Mouse (Mus musculus): ENCODE results near the gene Fndc3b.
A peak's percentile ranks its signal among the peaks of the same experiment; 100 is the strongest.

Fndc3b gene

DNA sequence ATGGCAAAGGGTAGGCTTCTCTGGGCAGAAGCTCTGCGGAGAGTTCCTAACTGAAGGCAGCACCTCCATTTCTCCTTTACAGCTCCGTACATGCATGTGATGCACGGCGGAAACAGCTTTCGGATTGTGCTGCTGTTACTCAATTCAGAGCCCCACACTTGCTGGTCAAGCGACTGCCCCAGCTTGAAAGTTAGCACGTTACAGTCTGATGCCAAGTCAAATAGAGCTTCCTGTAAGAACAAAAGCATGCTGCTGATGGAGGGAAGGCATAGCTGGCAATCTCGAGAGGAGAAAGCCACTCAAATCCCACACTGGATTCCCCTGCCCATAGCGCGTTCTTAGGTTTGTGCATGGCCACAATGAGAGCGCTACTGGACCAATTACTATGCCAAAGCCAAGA, 122.5 kb downstream of the Fndc3b start:
- no peak for DNase-seq

DNA sequence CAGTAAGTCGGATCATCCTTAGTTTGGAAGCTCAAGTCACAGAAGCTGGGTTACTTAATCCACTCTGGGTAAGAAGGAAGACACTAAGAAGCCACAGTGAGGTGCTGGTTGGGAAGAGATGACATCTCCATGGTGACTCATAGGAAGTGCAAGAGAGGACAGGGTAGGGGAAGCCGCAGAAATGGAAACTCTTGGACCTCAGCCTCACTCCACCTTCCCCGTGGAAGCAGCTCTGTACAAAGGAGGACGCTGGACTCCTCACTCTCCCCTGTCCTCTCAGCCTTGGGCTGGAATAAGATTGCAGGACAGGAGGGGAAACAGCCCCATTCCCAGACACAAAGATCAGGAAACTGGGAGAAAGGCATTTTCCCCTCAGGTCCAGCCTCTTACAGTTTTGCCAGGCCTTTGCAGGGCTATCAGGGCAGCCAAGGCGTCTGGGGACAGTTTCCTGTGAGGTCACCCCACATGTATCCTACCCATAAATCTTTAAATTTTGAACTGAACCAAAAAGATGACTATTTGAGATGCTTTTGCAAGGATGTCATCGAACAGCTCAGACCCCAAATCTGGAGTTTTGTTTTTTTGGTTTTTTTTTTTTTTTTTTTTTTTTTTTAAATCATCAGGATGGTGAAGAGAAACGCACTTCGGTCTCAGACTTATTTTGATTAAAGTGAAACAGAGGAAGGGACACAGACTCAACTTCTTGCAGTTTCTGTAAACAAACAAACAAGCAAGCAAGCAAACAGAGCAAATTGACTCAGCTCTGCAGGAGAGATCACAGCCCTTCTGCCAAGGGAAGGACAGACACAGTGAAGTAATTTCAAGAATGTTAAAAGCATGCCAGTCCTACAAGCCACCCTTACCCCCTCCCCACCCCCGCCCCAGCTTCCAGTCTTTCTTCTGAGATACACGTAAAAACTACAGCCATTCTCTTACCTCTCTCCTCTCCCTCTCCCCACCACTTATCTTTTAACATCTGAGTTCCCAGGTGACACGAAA, 126.2 kb downstream of the Fndc3b start:
- DNase-seq = peak; percentile 39

DNA sequence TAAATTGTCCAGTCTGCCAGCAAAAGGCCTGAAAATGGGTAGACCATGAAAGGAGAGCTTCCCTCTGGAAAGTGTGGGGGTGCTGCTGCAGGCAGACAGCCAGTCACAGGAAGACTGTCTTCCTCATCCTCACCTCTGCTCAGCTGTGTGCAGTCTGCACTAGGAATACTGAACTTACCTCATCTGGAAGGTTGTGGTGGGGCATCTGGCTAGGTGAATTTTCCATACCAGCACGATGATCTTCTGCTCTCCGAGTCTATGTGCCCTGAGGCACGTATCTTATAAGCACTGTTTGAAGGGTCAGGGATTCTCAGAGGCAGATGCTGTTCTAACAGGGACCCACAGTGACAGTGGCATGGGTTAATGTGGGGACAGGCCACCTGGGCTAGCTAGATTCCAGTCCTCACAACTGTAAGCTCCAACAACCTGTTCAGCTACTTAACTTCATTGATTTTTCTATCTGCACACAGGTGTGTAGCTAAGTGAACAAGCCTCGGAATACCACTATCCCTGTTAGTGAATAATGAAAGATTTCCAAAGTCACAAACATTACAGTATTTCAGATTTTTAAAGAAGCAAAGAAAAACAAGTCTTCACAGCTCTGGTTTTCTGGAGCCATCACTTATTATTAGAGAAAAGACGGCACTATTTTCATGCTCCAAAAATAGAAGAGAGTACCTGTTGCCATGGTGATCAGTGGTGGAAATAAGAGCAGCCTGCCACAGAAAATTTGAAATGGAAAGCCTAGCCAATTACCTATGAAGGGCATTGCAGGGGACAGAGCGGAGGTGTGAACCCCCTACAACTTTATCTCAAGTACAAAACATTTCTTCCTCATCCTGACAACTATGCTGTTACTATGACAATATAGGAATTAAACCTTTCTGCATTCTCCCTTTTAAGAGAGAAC, 128.9 kb downstream of the Fndc3b start:
- no peak for DNase-seq

DNA sequence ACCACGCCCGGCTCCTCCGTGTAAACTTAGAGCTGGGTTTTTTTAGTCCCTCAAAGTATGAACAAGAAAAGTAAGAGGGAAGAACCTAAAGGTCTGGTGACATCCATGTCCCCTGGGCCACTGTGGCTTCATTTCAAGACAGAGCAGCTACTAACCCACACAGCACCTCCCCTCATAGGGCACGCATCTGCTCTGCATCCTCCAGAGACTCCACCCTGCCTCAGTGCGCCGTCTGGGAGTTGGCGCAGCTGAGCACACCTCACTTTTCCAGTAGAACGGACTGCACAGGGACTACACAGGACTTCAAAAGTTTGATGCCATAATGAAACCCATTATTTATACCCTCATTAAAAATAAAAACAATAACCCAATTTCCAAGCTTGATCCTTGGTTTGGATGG, 130.2 kb downstream of the Fndc3b start:
- no peak for DNase-seq

DNA sequence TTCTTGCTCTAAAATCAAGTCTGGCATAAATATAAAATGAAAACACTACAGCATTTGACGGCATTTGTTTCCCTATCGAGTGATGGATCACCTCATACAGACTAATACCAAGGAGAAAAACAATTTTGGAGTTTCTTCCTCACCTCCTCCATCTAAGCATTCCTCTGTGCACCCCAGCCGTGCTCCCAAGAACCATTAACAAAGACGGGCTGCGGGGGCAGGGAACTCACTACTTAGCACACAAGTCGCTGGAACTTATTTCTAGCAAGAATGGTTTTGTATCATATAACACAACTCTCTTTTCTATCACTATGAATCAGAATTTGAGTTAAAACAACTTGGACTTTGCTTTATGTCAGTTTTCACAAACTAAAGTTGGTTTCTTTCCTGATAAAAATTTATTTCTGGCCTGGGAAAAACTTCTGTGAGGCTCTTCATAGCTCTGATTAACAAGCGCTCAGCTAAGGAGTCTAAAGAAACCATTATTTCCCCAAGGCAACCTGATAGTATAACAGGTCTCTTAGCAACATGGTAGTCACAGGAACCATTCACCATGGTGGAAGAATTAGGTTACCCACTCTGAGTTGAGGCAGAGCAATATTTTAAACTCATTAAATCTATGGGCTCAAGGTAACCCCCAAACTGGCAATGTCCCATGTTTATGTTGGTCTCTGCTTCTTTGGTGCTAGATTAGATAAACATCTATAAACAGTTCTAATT, 131.1 kb downstream of the Fndc3b start:
- no peak for DNase-seq

DNA sequence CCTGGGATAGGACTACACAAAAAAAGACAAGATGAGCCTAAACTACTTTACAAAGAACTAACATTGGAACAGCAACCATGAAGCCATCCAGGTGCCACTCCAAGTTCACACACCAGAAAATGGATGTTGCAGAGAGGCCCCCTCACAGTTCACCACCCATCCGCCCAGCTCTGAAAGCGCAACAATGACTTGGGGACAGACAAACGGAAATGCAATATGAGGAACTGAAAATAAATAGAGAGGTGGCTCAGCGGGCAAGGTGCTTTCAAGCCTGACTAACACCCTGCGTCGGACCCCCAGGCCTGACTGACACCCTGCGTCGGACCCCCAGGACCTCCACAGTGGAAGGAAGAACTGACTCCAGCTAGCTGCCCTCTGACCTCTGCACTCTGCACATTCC, 131.9 kb downstream of the Fndc3b start:
- DNase-seq = no peak

DNA sequence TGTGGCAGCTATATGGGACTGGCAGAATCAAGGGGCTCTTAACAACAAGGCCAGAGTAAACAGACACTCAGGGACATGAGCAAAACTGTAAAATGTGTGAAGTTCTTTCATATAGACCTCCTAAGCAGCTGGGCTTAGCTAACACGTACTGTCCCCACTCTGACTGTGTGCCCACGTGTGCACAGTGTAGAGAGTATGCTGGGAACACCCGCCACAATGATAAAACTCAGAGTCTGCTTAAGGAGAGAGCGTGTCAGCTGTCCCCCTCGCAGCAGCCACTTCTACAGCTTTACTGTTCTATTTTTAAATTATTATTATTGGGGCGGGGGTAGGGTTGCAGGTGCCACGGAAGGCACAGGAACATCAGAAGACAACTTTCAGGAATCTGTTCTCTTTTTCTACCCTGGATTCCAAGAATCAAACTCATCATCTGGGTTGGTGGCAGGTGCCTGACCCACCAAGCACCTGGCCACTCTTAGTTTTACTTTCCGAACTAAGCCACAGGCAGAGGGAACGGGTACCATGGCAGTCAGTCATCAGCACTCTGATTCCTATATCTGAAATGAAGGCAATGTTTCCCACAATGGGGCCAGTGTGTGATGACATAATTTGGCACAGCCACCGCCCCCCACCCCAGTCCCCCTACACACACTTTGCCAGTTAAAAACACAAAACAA, 133.6 kb downstream of the Fndc3b start:
- DNase-seq = no peak

DNA sequence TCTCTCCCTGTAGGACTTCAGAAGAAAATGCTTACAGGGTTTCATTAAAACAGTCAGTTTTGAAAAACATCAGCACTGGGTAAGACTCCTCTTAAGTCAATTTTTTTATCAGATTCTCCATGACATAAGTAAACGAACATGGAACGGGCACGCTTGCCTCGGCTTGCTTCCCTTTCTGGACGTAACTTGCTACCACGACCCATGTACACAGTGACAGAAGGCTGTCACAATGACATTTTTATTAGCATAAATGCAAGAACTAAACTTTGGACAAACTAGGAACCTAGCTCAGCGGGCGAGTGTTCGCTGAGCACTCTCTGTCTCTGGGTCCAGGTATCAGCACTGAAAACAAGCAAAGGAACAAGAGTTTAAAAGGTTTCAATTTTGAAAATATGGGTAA, 136.9 kb downstream of the Fndc3b start:
- no peak for DNase-seq

DNA sequence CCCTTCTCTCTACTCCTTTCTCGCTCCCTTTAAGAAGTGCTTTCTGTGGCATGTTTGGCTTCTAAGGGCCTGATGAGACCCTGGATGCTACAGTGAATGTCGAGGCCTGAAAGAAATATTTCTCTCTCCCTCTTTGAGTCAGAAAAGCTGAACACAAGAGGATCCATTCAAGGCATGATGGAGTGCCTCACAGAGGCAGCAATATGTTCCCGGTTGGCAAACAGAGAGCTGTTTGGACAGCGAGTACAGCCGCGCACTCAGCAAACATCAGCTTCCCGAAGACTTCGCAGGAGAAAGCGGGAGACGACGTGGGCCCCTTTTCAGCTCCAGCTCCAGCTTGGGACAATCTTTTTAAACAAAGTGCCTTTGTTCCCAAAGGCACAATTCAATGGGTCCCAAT, 137.6 kb downstream of the Fndc3b start:
- peak; percentile 29 for DNase-seq

DNA sequence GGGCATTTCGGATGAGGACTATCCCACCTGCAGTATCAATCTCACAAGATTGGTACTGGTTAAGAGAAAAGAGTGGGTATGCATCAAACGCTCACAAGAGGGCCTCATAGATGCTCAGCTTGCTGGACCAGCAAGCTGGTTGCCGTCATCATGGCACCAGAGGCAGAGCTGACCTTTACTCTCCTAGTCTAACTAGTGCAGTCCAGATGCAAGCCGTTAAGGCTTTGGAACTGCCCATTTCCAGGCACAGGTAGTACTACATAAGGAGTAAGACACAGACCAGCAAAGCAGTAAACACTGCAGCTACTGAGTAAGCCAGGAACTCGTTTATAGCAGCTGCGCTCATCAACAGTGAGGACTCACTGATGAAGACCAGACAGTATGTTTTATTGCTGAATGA, 138.8 kb downstream of the Fndc3b start:
- DNase-seq = peak; percentile 29

DNA sequence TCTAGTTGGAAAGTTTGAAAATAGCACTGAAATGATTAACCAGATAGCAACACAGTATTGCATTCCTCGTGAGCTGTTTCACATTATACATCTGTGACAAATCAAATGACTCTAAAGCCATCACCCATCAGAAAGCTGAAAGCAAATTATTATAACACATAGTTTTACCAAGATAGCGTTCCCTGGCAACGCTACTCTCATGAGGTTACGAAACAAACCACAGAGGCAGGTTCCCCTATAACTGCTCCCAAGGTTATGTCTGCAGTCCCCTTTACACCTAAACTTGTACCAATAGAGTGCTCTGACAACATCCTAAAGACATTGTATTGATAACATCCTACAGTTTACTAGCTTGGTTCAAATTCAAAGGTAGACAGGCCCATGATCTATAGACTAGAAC, 145.8 kb downstream of the Fndc3b start:
- DNase-seq = no peak

DNA sequence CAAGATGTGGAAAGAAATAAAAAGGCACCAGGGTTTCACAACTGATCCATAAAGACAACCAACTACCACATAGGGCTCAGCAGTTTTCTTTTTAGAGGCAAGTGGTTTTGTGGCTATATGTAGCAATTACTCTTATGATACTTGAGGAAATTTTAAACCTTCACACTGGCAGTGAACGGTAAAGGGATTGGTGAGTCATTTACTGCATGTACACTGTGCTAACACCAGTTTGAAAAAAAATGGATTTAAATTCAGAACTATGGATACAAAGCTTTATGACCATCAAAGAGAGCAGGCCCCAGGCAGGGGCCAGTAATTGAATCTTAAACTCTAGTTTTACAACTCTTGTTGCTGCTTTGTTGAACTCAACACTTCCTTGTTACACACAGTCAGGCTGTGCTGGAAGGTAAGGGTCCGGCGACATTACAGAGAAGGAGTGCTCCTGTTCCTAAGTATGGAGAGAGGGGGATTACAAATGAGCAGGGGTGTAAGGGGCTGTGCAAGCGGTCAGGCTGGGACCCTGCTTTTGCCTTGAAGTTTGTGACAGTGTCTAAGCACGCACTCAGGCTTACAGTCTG, 148.0 kb downstream of the Fndc3b start:
- DNase-seq = no peak

DNA sequence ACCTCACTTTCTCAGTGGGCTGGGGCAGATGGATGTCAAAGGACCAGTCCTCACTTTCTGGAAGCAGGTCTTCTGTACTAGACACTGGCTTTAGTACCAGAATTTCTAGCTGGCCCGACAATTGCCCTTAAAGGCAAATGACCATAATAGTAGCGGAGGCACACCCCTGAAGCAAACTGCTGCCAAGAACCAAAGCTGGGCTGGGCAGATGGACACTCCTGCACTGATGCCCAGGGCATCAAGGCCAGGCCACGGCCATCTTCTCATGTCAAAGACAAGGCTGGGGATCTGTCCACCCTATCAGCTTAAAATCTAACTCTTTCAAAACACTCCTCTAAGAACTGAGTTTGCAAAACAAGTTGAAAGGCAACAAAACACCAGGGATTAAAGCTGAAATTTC, 148.6 kb downstream of the Fndc3b start:
- DNase-seq = no peak

DNA sequence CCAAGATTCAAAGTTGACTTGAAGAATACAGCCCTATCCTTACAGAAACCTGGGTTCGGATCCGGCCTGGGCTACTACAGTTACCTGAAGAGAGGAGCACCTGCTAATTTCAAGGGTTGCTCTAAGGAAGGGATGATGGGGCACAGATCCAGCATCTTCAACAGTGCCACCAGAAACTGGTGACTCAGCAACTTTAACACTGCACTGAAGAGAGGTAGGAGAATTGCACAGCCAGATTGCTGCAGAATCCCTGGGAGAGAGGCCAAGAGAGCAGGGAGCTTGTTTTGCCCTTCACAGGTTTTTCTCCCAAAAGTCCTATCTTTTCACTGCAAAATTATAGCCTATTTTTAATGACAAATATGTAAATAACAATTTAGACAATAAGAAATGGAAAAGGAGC, 149.2 kb downstream of the Fndc3b start:
- no peak for DNase-seq

DNA sequence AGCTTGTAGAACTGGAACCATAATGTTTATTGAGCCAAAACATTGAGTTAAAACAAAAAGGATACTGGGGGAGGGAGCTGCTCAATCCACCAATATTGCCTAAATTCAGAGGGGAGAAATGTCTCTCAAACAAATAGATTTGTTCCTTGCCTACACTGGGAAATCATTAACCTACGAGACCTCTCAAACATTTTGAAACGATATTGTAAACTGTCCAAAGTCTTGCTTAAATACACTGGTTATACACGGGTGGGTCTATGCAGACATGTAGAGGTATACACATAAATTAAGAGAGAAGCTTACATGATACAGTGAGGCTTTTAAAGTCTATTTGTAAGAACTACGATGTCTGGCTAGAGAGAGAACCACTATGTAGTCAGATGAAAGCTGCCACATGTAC, 151.8 kb downstream of the Fndc3b start:
- no peak for DNase-seq

DNA sequence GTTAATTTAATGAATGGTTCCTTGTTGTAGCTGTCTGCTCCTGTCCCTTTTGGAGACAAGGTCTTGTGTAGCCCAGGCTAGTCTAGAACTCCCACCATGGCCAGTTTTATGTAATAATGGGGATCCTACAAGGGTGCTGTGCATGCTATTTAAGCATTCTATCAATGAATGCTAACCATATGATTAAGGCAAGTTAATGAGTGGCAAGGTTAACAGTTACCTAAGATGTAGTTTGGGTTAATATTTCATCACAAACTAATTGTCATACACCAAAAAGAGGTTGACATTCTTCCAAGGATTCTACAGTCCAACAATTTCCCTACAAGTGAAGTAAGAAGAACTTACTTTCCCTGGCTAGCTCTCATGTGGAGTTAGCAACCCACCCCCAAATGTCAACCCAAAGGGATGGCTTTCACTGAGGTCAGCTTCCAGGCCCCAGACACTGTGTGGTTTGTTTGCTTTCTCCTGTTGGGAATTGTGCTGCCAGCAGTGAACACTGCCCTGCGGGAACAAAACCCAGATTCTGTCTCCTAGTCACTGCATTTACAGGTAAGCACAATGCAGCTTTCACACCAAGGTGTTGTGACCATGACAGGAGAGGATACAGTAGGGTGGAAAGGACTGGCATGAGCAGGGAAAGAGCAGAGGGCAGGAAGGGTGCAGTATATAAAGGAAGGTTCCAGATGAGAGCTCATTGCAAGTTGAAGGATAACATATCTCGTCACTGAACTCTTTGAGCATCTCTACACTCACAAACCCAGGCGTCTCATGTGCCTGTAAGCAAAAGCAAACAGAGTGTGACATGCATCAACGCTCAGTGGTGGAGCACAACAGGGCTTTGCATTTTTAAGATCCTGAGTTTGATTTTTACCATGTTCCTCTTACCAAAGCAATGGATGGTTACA, 153.8 kb downstream of the Fndc3b start:
- DNase-seq = no peak

DNA sequence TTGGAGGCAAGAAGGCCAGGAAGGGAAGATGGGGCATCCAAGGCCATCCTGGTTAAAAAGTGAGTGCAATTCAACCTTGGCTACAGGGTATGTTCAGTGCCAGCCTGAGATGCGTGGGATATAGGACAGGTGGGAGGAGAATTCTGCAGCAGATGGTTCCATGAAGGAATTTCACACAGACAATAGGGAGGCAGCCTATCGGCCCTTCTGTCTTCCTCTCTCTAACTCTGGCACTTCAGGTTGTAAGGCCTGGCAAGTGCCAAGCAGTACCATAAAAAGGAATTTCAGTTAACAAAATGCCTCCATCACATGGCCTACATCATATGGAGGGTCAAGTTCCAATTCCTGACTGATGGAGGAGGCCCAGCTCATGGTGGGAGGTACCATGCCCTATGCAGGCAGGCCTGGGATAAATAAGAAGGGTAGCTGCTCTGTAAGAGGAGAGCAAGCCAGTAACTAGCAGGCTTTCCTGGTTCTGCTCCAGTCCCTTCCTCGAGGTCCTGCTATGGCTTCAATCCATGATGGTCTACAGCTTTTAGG, 155.6 kb downstream of the Fndc3b start:
- no peak for DNase-seq

DNA sequence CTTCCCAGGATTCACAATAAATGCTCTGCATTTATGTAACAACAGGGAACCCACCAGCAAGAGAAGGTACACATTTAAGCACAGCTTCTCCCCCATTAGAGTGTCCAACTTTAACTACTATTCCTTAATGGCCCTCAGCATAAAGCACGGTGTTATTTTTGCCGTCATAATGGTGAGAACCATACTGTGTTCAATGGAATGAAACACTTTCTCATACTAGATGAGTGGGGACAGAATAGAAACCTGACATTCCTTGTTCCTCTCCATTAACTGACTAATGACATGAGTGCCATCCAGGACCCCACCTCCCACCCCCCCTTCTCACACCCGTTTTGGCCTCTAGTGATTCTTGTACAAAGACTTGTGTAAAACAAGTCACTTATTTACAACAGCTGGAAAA, 156.8 kb downstream of the Fndc3b start:
- no peak for DNase-seq

DNA sequence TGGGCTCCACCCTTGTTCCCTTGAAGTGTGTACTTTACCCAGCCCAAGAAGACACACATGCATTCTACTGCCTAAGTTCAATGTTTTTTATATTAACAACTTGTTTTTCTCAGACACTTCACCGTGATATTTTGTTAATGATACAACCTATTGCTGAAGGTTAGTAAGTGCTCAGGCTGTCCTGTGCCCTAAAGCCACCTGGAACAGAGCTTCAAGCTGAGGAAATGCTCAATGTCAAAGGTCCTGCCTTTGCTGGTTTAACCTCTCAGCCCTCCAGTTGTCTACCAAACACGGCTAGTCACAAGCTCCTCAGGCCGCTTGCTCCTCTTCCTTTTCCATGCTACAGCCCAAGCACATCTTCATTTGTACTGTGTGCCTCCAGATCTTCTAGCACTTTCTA, 157.3 kb downstream of the Fndc3b start:
- DNase-seq = no peak

DNA sequence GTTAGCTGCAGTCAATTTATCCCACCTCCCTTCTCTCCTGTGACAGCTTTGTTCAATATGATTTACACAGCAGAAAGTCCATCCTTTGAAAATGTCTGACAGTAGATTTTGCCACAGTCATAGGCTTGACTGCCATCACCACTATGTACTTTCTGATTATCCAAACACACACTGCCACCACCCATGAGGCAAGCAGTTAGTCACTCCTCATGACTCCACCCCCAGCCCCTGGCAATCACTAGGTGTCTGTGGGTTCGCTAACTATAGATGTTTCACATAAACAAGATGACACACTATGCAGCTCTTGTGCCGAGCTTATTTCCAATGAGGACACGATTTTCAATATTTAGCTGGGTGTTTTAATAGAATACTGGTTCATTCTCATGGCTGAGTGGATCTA, 160.1 kb downstream of the Fndc3b start:
- DNase-seq = no peak

DNA sequence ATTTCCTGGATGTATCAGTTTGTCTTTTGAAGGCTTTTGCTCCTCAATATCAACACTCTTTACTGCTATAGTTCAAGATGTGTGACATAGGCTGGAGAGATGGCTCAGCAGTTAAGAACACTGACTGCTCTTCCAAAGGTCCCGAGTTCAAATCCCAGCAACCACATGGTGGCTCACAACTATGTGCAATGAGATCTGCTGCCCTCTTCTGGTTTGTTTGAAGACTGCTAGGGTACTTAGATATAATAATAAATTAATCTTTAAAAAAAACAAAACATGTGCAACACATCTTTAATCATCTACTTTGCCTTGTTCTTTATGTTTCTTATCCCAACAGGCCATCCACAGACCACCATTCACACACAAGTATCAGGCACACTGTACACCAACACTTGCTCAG, 160.7 kb downstream of the Fndc3b start:
- no peak for DNase-seq
